Mouse (Mus musculus) right cerebral cortex, postnatal 4 days (tissue): ENCODE results near the gene Tuba1b.
A peak's percentile ranks its signal among the peaks of the same experiment; 100 is the strongest.
"Not testable (repeated sequence)": the region's sequence is repeated elsewhere in the genome, so short reads cannot be mapped to it uniquely, and the experiment has no call there.

Experiments
- DNase-seq: peaks from one replicate; pipeline ENCODE4 v3.0.0-alpha.2; 2022

The Tuba1b gene

DNA sequence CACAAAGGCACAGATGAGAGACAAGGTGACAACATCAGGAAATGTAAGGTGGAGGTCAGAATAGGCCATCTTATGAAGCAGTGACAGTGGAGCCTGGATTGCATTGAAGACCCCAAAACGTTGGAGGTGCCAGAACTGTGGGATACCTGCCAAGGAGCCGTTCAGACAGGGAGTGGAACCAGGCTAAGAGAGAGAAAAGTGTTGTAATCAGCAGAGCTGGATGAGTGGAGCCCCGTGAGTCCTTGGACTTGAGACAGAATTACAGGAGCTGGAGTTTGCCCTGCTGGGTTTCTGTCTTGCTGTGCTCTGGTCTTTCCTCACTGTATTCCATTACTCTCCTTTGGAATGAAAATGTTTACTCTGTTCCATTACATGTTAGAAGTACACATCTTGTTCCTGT, 11.8 kb downstream of the Tuba1b start:
- DNase-seq = no peak

DNA sequence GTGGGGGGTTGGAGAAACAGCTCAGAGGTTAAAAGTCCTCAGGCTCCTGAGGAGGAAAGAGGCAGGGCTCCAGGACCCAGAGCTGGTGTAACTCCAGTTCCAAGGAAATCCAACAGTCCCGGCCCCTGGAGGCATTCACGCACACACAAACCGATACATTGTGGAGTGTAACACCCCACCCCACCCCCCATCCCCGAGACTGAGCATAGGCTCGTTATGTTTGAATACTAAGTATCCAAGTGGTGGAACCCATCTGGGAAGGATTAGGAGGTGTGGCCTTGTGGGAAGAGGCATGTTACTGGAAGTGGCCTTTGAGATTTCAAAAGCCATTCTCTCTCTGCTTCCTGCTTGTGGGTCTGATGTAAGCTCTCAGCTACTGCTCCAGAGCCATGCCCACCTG, 12.9 kb downstream of the Tuba1b start:
- DNase-seq = no peak

DNA sequence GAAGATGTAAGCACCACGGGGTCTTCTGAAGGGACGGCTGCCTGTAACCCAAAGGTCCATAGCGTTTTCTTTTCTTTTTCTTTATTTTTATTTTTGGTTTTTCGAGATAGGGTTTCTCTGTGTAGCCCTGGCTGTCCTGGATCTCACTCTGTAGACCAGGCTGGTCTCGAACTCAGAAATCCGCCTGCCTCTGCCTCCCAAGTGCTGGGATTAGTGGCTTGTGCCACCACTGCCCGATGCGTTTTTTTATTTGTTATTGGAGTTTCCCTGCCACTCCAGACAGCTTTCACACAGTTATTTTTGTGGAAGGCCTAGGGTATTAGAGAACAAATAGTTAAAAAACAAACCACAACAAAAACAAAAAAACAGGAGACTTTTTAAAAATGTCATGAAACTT, 15.9 kb downstream of the Tuba1b start:
- DNase-seq = not testable (repeated sequence)

DNA sequence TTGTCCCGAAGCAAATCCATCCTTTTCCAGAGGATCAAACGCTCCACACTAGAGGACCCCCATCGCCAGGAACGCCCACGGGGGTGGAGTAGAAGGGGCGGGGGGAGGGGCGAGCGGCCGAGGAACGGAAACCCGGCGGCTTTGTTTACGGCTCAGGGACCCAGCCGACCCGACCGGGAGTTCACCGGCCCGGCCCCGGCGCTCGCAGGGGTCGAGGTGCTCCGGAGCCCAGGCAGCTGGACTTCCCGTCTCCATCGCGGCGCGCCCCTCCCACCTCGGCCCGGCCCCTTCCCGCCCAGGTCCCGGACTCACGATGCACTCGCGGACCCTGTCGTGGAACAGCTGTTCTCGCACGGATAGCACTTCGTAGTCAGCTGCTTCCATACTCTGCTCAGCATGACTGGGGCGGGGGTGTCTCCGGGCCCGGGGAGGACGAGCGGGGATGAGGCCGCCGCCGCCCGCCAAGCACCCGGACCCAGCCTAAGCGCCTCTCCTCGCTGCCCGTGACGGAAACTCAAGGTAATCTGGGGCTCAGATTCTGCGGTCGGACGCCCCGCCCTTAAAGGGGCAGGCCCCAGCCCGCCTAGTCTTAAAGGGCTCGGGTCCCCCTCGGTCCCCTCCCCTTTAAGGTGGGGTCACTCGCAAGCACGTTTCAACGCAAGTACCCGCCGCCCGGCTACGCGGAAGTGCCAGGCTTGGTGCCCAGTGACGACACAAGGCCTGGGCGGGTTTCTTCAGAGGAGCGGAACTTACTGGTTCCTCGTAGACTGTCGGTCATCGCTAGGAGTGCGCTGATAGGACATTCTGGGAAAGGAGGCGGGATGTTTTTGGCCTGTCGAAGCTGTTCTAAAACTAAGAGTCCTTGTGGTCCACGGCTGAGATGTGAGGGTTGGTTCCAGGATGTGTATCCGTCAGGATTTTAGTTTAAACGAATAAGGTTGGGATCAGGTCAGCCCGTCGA, 16.5 kb downstream of the Tuba1b start, which contains the start of gene Lmbr1l:
Gene Lmbr1l, minus strand, starts transcription at position 694 of the 961 bp plus-strand sequence.
- peak; percentile 97 for DNase-seq

GRCm38 (mm10) chr15:98917091-98917490, 17.3 kb downstream of the Tuba1b start:
- no peak for DNase-seq

DNA sequence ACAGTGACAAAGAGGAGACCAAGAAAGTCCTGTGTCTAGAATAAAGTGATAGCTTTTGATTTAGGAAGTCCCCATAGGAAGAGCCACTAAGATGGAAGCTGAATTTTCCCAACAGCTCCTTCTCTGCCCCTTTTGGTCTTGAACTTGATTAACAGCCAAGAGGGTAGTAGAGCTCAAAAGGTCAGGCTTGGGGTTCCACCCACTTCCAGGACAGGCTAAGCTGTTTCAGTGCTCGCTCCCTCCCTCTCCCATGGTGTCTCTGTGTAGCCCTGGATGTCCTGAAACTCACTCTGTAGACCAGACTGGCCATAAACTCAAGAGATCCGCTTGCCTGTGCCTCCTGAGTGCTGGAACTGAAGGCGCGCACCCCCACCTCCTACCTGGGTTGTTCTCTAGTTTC, 18.3 kb downstream of the Tuba1b start:
- DNase-seq = no peak

- DNase-seq = no peak
Observed at GRCm38 (mm10) chr15:98914903-98915302, 19.5 kb downstream of the Tuba1b start.

- peak; percentile 58 for DNase-seq
Observed at GRCm38 (mm10) chr15:98904692-98905091, 29.7 kb downstream of the Tuba1b start.

DNA sequence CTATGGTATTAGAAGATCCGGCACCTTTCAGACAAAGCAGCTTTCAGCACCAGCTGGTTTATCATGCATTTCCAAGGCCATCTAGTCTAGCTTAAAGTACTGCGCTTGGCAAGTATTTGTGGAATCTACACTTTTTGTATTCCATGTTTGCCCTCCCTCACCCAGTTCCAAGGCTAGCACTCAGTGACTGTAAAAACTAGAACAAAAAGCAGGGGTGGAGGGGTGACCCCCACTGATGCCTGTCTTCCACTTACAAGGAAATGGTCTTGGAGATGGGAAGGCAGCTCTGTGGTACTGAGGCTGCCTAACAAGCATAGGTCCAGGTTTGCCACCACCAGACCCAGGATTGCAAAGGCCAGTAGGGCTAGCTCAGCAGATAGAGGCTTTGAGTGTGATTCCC, 31.8 kb downstream of the Tuba1b start:
- no peak for DNase-seq

- DNase-seq = no peak
Observed at GRCm38 (mm10) chr15:98901530-98901929, 32.8 kb downstream of the Tuba1b start.

GRCm38 (mm10) chr15:98897928-98898800, 36.2 kb downstream of the Tuba1b start, which contains the start of gene Dhh:
Gene Dhh, minus strand, starts transcription at chr15:98898540.
- no peak for DNase-seq

DNA sequence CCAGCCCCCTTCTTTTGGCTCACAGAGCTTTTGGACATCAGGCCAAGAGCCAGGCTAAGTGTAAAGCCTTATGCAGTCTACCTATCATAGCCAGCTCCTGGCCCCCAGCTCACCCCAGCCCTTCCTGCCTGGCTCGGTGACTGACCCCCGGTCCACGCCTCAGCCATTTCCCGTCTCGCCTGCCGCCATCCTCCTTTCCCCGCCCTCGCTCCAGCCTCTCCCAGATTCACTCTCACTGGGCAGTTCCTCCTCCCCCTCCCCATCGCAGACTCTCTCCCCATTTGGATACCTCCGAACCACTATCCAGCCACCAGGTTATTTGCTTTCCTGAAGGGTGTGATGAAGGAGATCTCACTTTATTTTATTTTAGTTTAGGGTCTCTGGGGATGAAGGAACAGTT, 36.9 kb downstream of the Tuba1b start:
- no peak for DNase-seq

DNA sequence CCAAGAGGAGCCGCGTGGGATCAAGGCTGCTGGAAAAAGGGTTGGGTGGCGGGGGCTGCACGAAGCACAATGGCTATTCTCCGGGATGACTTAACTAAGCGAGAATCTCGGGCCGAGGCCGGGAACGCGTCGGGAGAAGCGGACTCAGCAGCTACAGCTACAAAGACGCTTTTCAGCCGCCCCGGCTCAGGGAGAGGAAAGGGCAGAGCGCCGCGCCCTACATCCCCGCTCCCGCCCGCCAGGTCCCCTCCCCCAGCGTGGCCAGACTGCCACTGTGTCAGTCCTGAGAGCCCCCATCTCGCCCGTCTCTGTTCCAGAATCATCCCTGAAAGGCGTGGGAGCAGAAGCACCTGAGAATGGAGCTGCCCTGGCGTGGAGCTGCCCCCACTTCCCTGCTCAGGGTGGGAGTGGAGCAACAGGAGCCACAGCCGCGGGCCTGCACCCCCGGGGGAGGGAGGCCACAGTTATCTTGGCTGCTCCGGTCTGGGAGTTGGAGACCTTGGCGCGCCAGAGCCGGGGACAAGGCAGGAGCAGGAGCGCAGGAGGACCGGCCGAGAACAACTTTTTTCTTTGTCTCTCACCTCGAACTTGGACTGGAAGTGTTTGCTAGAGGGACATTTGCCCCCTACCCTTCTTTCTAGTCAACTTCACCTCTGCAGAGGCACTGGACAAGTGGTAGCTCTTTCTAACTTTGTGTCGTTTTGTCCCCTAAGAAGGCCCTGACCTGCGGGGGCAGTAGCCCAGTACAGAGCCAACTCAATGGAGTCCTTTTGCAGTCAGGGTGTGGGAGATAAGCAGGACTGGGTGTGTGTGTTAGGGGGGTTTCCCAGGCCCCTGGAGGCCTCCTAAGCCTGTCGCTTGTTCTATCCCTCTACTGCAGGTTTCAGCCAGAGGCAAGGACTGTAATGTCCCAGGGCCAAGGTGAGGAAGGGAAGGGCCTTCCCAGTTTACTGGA, 38.5 kb downstream of the Tuba1b start:
- peak; percentile 29 for DNase-seq

- DNase-seq = no peak
Observed at GRCm38 (mm10) chr15:98894746-98895634, 39.4 kb downstream of the Tuba1b start.

GRCm38 (mm10) chr15:98893940-98894745, 40.2 kb downstream of the Tuba1b start, which contains the start of gene Rhebl1:
Gene Rhebl1, minus strand, starts transcription at chr15:98894540.
- DNase-seq = peak; percentile 30

DNA sequence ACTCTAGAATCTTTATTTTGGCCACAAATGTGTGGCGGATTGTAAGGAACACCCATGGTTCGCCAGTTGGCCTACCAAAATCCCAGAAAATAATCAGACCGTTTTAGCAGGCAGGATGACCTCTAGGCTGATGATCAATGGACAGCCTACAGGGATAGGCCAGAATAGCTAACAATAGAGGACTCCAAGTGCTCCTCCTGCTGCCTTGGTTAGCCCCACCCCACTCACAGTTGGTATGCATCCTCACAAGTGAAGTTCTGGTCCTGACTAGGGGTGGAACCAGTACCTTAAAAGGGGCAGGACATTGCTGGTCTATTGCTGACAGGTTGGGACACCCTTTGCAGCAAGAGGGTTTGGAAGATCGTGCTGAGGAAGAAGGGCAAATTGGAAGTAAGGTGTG, 41.3 kb downstream of the Tuba1b start:
- no peak for DNase-seq

DNA sequence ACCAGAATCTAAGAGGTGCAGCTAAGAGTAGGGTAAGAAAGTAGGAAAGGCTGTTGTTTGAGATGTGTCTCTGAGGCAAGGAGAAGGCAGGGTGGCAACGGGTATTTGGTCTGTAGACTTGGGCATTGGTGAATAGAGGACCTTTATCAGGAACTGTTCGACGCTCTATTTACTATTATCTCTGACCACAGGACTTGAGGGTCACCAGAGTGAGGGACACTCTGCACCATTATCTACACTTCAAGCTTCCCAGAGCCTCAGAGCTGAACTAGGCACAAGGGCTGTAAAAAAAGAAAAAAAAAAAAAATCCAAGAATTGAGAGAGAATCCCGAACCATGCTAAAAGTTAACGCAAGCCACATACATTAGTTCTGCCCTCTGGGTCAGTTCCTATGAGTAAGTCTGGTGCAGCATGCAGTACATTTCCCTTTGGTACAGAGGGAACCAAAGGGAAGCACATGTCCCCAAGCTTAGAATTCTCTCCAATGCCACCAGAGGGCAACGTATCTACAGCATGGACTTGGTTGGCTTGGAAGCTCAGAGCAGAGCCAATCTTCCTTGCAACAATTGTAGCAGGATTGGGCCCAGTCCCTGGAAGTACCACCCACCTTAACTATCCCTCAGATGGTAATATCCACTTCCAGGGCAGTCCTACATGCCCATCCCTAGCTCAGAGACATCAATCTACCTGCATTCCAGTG, 42.3 kb downstream of the Tuba1b start:
- DNase-seq = no peak

- no peak for DNase-seq
Observed at GRCm38 (mm10) chr15:98891198-98891742, 43.1 kb downstream of the Tuba1b start.

GRCm38 (mm10) chr15:98887526-98887925, 46.8 kb downstream of the Tuba1b start:
- DNase-seq = no peak
